Comparison of ENCODE assay signal across 14 mouse cellular contexts in genomic region chr14:57343057-57343750, GRCm38 (mm10). TPM values are rescaled to one million over a fixed set of nuclear protein-coding genes. Genes with fewer than 3 reads are reported as not detected.
DNase-seq lines count a peak whose midpoint lies in the region; ATAC-seq and TF ChIP-seq lines count a peak whose summit lies in the region.
"Had no signal": no experiment of that assay in that cellular context is flagged by ENCODE, and none has a peak within 500 bp of the region (broad histone marks: within the 10 kb centered on the region; RNA-seq: fewer than 3 reads in every experiment).

No protein-coding gene starts in this region.

- H3K27me3 ChIP-seq in heart, postnatal 0 days (ENCODE audit: control insufficient read depth, insufficient read depth, low read length) = no peaks in the 10 kb centered on the region
- no peaks in the 10 kb centered on the region for H3K27me3 ChIP-seq in kidney, embryonic 14.5 days (ENCODE audit: control insufficient read depth, insufficient read depth, low read length)
- H3K27me3 ChIP-seq: forebrain, embryonic 13.5 days; liver, embryonic 13.5 days had no signal

- TF ChIP-seq CTCF in heart, postnatal 0 days (IDR thresholded peaks at IDR 0.05; ENCODE audit: low read depth) = no peak

- H3K9ac ChIP-seq in heart, postnatal 0 days (replicated peaks; ENCODE audit: low read depth, low read length) = no peak overlapping the region
- no peak overlapping the region for H3K9ac ChIP-seq in kidney, embryonic 14.5 days (ENCODE audit: low read depth, low read length)
- H3K9ac ChIP-seq: forebrain, embryonic 13.5 days; liver, embryonic 13.5 days had no signal

- H3K9me3 ChIP-seq in heart, postnatal 0 days (replicated peaks; ENCODE audit: control insufficient read depth, low read length) = no peaks in the 10 kb centered on the region
- H3K9me3 ChIP-seq in kidney, embryonic 14.5 days (ENCODE audit: control insufficient read depth, low read length) = no peaks in the 10 kb centered on the region
- H3K9me3 ChIP-seq: forebrain, embryonic 13.5 days; liver, embryonic 13.5 days had no signal

- peak; percentile 56 for DNase-seq in heart, postnatal 0 days (ENCODE audit: low spot score)
- DNase-seq in heart, adult 8-10 months (ENCODE audit: low spot score) = no peak
- peak; percentile 52 for DNase-seq in testis, postnatal 14 days (ENCODE audit: low spot score)
- no peak for DNase-seq in testis, postnatal 10 days (ENCODE audit: low spot score)
- DNase-seq in right cerebral cortex, postnatal 25 days = no peak
- no peak for DNase-seq in gastrocnemius, postnatal 25 days
- DNase-seq: adrenal gland, postnatal 25 days; cerebellum, adult 11 months; gastrocnemius, postnatal 14 days; liver, embryonic 13.5 days; lung, postnatal 14 days; right cerebral cortex, postnatal 4 days had no signal

- H3K27ac ChIP-seq in heart, postnatal 0 days (ENCODE audit: low read depth) = no peak overlapping the region
- no peak overlapping the region for H3K27ac ChIP-seq in kidney, embryonic 14.5 days (ENCODE audit: low read depth, low read length)
- H3K27ac ChIP-seq: forebrain, embryonic 13.5 days; liver, embryonic 13.5 days had no signal

- peaks cover 11% of the 10 kb centered on the region; the same call in 1 of the 2 replicates for H3K4me1 ChIP-seq in heart, postnatal 0 days (ENCODE audit: control insufficient read depth, insufficient read depth)
- peaks cover 18% of the 10 kb centered on the region for H3K4me1 ChIP-seq in kidney, embryonic 14.5 days (ENCODE audit: control insufficient read depth, insufficient read depth, low read length)

- no peak for TF ChIP-seq EP300 in heart, postnatal 0 days (IDR thresholded peaks at IDR 0.05; ENCODE audit: low read depth)

- WGBS in heart, postnatal 0 days = 33% methylated on average over 15 of the region's 15 CpGs
- 41% methylated on average over 15 of the region's 15 CpGs for WGBS in kidney, embryonic 14.5 days

- no peak overlapping the region for H3K4me3 ChIP-seq in heart, postnatal 0 days (ENCODE audit: low read depth, low read length)
- no peak overlapping the region for H3K4me3 ChIP-seq in kidney, embryonic 14.5 days (ENCODE audit: low read length)
- H3K4me3 ChIP-seq: forebrain, embryonic 13.5 days; liver, embryonic 13.5 days had no signal

- ATAC-seq in heart, postnatal 0 days (ENCODE audit: insufficient read depth, low read depth) = peak; percentile 55; the same call in 1 of the 2 replicates
- peak; percentile 41 for ATAC-seq in kidney, embryonic 14.5 days (ENCODE audit: low FRiP score, low TSS enrichment)
- ATAC-seq: forebrain, embryonic 13.5 days had no signal

- H3K36me3 ChIP-seq in heart, postnatal 0 days (replicated peaks; ENCODE audit: control insufficient read depth, insufficient read depth, low read length) = no peaks in the 10 kb centered on the region
- H3K36me3 ChIP-seq in kidney, embryonic 14.5 days (ENCODE audit: control insufficient read depth, insufficient read depth, low read length) = no peaks in the 10 kb centered on the region
- H3K36me3 ChIP-seq: liver, embryonic 13.5 days had no signal

- no peak overlapping the region for H3K4me2 ChIP-seq in heart, postnatal 0 days (ENCODE audit: low read depth, low read length)
- H3K4me2 ChIP-seq in kidney, embryonic 14.5 days (replicated peaks; ENCODE audit: low read depth, low read length) = no peak overlapping the region
- H3K4me2 ChIP-seq: forebrain, embryonic 13.5 days; liver, embryonic 13.5 days had no signal

RNA-seq across cellular contexts. Expression of gene Cryl1, which starts 55.1 kb away (rescaled TPM):
- 1.6 and 16.8 TPM in 2 replicates for total RNA-seq in heart, postnatal 0 days (2014; rRNA removed; ENCODE audit: low replicate concordance)
- 10.4 and 10.5 TPM in 2 replicates for polyA plus RNA-seq in heart, postnatal 0 days (2015; fragmentation: Nextera tagmentation; extraction: Ambion mirVana)
- total RNA-seq in heart, adult 8-10 months (2022) = 1 to 10 TPM; 6.5 to 8.4 (median 7.5) TPM
- polyA plus RNA-seq in kidney, embryonic 14.5 days (2014; fragmentation: Nextera tagmentation; extraction: Ambion mirVana) = 14.3 and 17.6 TPM in 2 replicates
- 1 to 10 TPM; 3.4 to 5.2 TPM for total RNA-seq in gastrocnemius, postnatal 25 days (2021)

Comparison
In these comparisons a context has a peak if more than half of its experiments do, and no peak if none do; other contexts are left out.
1. DNase-seq: peak in heart, postnatal 0 days (single experiment) and testis, postnatal 14 days (single experiment); none in heart, adult 8-10 months (single experiment), testis, postnatal 10 days (single experiment), right cerebral cortex, postnatal 25 days (single experiment) and gastrocnemius, postnatal 25 days (single experiment).